Mouse (Mus musculus) MEL (cell line): ENCODE data around the gene Tmcc3.

Experiments used
- CHD2 ChIP-seq: IDR thresholded peaks from 2 replicates; pipeline ENCODE4 v1.6.1; 2011; ENCODE audit warnings: low read length, improper control_type of control experiment
- CTCF ChIP-seq, 3 experiments: IDR thresholded peaks in 2 of 3; conservative IDR thresholded peaks in 1 of 3; 2 replicates each; pipeline ENCODE4 v1.5.1; 2011 to 2012; ENCODE audit warnings: low read length in 3 of 3, low read depth in 2 of 3, mild to moderate bottlenecking in 2 of 3, improper control_type of control experiment in 1 of 3, inconsistent platforms in 1 of 3, mixed read lengths in 1 of 3, moderate library complexity in 1 of 3; ENCODE audit not compliant: control insufficient read depth in 1 of 3, insufficient read depth in 1 of 3, poor library complexity in 1 of 3, severe bottlenecking in 1 of 3
- ETS1 ChIP-seq: IDR thresholded peaks from 2 replicates; pipeline ENCODE4 v1.6.1; 2012; ENCODE audit warnings: low read depth, mild to moderate bottlenecking, inconsistent platforms, low read length, improper control_type of control experiment, moderate library complexity
- GABPA ChIP-seq: IDR thresholded peaks from 2 replicates; pipeline ENCODE4 v1.6.1; 2012; ENCODE audit warnings: low read depth, mild to moderate bottlenecking, inconsistent platforms, low read length, improper control_type of control experiment, moderate library complexity
- HCFC1 ChIP-seq: IDR thresholded peaks from 2 replicates; pipeline ENCODE4 v1.6.1; 2012; ENCODE audit warnings: low read depth, mild to moderate bottlenecking, inconsistent platforms, low read length, improper control_type of control experiment, moderate library complexity
- MAZ ChIP-seq: IDR thresholded peaks from 2 replicates; pipeline ENCODE4 v1.6.1; 2012; ENCODE audit warnings: low read depth, mild to moderate bottlenecking, inconsistent platforms, low read length, improper control_type of control experiment
- POLR2A ChIP-seq, 2 experiments: IDR thresholded peaks; 2 replicates each; pipeline ENCODE4 v1.6.1; 2011 to 2012; ENCODE audit warnings: low read length in 2 of 2, mild to moderate bottlenecking in 2 of 2, control low read depth in 1 of 2, improper control_type of control experiment in 1 of 2, low read depth in 1 of 2, moderate library complexity in 1 of 2; ENCODE audit not compliant: control insufficient read depth in 1 of 2, insufficient read depth in 1 of 2, poor library complexity in 1 of 2
- RAD21 ChIP-seq: IDR thresholded peaks from 2 replicates; pipeline ENCODE4 v1.6.1; 2011; ENCODE audit warnings: mild to moderate bottlenecking, low read depth, low read length, improper control_type of control experiment
- SMC3 ChIP-seq: IDR thresholded peaks from 2 replicates; pipeline ENCODE4 v1.6.1; 2011; ENCODE audit warnings: low read depth, low read length, improper control_type of control experiment
- TAL1 ChIP-seq: IDR thresholded peaks from 2 replicates; pipeline ENCODE4 v1.6.1; 2012; ENCODE audit warnings: mild to moderate bottlenecking, inconsistent platforms, low read length, moderate library complexity, mixed read lengths
- TBP ChIP-seq: IDR thresholded peaks from 2 replicates; pipeline ENCODE4 v1.8.0; 2011; ENCODE audit warnings: low read depth, low read length, improper control_type of control experiment
- TCF12 ChIP-seq: IDR thresholded peaks from 2 replicates; pipeline ENCODE4 v1.6.1; 2014; ENCODE audit warnings: low read depth, mild to moderate bottlenecking, inconsistent platforms, low read length, improper control_type of control experiment, moderate library complexity
- USF1 ChIP-seq: IDR thresholded peaks from 2 replicates; pipeline ENCODE4 v1.6.1; 2014; ENCODE audit warnings: low read depth, mild to moderate bottlenecking, inconsistent platforms, low read length, improper control_type of control experiment, moderate library complexity
- ZNF384 ChIP-seq: IDR thresholded peaks from 2 replicates; pipeline ENCODE4 v1.6.1; 2012; ENCODE audit warnings: low read depth, mild to moderate bottlenecking, inconsistent platforms, low read length, improper control_type of control experiment

GRCm38 (mm10) chr10:94446379-94447008 is 134.7 kb downstream of the Tmcc3 start:
- TF ChIP-seq ZNF384 (no peak), ETS1 (no peak), USF1 (no peak), TAL1 (no peak), POLR2A (IDR thresholded peaks at IDR 0.05; ENCODE audit: control insufficient read depth in 1 of 2, insufficient read depth in 1 of 2, low read depth in 1 of 2, low read length in 2 of 2, poor library complexity in 1 of 2) (no peak), CTCF (IDR thresholded peaks at IDR 0.05 in 2 of 3, conservative IDR thresholded peaks at IDR 0.05 in 1 of 3; ENCODE audit: control insufficient read depth in 1 of 3, insufficient read depth in 1 of 3, low read depth in 2 of 3, low read length in 3 of 3, poor library complexity in 1 of 3, severe bottlenecking in 1 of 3) (no peak), GABPA (no peak), RAD21 (no peak), TBP (no peak), HCFC1 (no peak), CHD2 (no peak), TCF12 (peak; percentile 23; the same call in 1 of the 2 replicates), MAZ (no peak), SMC3 (no peak)
